Mouse (Mus musculus) midbrain, embryonic 11.5 days (tissue): ENCODE measurements at regions not wholly inside any gene's neighbourhood (a gene's known extent, or its start where the extent isn't known, plus 50 kb on each side); places are given as distances from the start of the nearest gene placed in this dataset.

ENCODE experiments used
- ATAC-seq: fragments of 200-750 bp; cut with Nextera tagmentation; 2 replicates; pipeline ENCODE4 v1.8.0; 2017; ENCODE audit warnings: moderate TSS enrichment, moderate library complexity; ENCODE audit not compliant: low FRiP score
- DNase-seq: peaks from one replicate; pipeline ENCODE4 v3.0.0; 2015; ENCODE audit warnings: low spot score; ENCODE audit errors: missing footprints
- H3K27ac ChIP-seq: fragments of 300-500 bp; sonication (generic); 2 replicates; pipeline ENCODE4 v1.5.1; 2014; ENCODE audit warnings: low read depth, low read length
- H3K27me3 ChIP-seq: fragments of 300-500 bp; sonication (generic); 2 replicates; pipeline ENCODE4 v1.6.1; 2014; ENCODE audit warnings: mild to moderate bottlenecking, low read length, moderate library complexity, mixed read lengths; ENCODE audit not compliant: control insufficient read depth, insufficient read depth
- H3K36me3 ChIP-seq: fragments of 300-500 bp; sonication (generic); 2 replicates; pipeline ENCODE4 v1.6.1; 2014; ENCODE audit warnings: mild to moderate bottlenecking, low read length, moderate library complexity, mixed read lengths; ENCODE audit not compliant: control insufficient read depth, insufficient read depth
- H3K4me1 ChIP-seq: fragments of 300-500 bp; sonication (generic); 2 replicates; pipeline ENCODE4 v1.6.1; 2014; ENCODE audit warnings: low read length; ENCODE audit not compliant: control insufficient read depth, insufficient read depth
- H3K4me2 ChIP-seq: fragments of 300-500 bp; sonication (generic); 2 replicates; pipeline ENCODE4 v1.6.1; 2014; ENCODE audit warnings: mild to moderate bottlenecking, moderate library complexity
- H3K4me3 ChIP-seq: fragments of 300-500 bp; sonication (generic); 2 replicates; pipeline ENCODE4 v1.5.1; 2014; ENCODE audit warnings: low read depth, low read length
- H3K9ac ChIP-seq: fragments of 300-500 bp; sonication (generic); 2 replicates; pipeline ENCODE4 v1.6.1; 2014; ENCODE audit warnings: low read length
- H3K9me3 ChIP-seq: fragments of 300-500 bp; sonication (generic); 2 replicates; pipeline ENCODE4 v1.6.1; 2016; ENCODE audit warnings: low read length; ENCODE audit not compliant: control insufficient read depth
- WGBS: fragments of 180-500 bp; shearing (Covaris S2); extraction: QIAGEN DNeasy Blood & Tissue Kit; methylation state at CpG from one replicate; pipeline ENCODE4 v1.1.7; 2014; 5-methylcytosine and 5-hydroxymethylcytosine counted together

- H3K9ac ChIP-seq = no peak overlapping the region
- DNase-seq (no peak), ATAC-seq (no peak)
- H3K4me2 ChIP-seq = no peak overlapping the region
- no peaks in the 10 kb centered on the region; the same call in 1 of the 2 replicates for H3K9me3 ChIP-seq
- WGBS = 85% methylated on average over 13 of the region's 13 CpGs
- no peak overlapping the region for H3K4me3 ChIP-seq
- no peaks in the 10 kb centered on the region for H3K4me1 ChIP-seq
- no peak overlapping the region for H3K27ac ChIP-seq
- no peaks in the 10 kb centered on the region for H3K36me3 ChIP-seq
- H3K27me3 ChIP-seq = no peaks in the 10 kb centered on the region
Measured at GRCm38 (mm10) chr5:119208077-119208476, 462.4 kb upstream of the Tbx3 start.

GRCm38 (mm10) chr5:119213196-119213595, 457.3 kb upstream of the Tbx3 start:
- Histone ChIP-seq H3K27me3 (no peaks in the 10 kb centered on the region), H3K36me3 (no peaks in the 10 kb centered on the region), H3K27ac (no peak overlapping the region), H3K9me3 (no peaks in the 10 kb centered on the region; the same call in 1 of the 2 replicates), H3K4me3 (no peak overlapping the region), H3K9ac (no peak overlapping the region), H3K4me1 (no peaks in the 10 kb centered on the region), H3K4me2 (no peak overlapping the region)
- ATAC-seq = no peak
- 70% methylated on average over 4 of the region's 4 CpGs for WGBS
- DNase-seq = no peak

- no peaks in the 10 kb centered on the region for H3K4me1 ChIP-seq
- ATAC-seq = no peak
- 61% methylated on average over 7 of the region's 7 CpGs for WGBS
Measured at GRCm38 (mm10) chr5:119213692-119214357, 456.6 kb upstream of the Tbx3 start.

GRCm38 (mm10) chr5:119214937-119215336, 455.5 kb upstream of the Tbx3 start:
- no peaks in the 10 kb centered on the region for H3K9me3 ChIP-seq
- no peak overlapping the region for H3K4me3 ChIP-seq
- DNase-seq (no peak), ATAC-seq (no peak)
- H3K27ac ChIP-seq = no peak overlapping the region
- no peak overlapping the region for H3K9ac ChIP-seq
- no peaks in the 10 kb centered on the region for H3K27me3 ChIP-seq
- H3K4me2 ChIP-seq = no peak overlapping the region
- no peaks in the 10 kb centered on the region for H3K4me1 ChIP-seq
- no peaks in the 10 kb centered on the region for H3K36me3 ChIP-seq
- 90% methylated on average over 9 of the region's 9 CpGs for WGBS

More at GRCm38 (mm10) chr5:119213692-119214357, 456.6 kb upstream of the Tbx3 start:
- H3K9me3 ChIP-seq = no peaks in the 10 kb centered on the region; the same call in 1 of the 2 replicates
- H3K9ac ChIP-seq = no peak overlapping the region
- DNase-seq = no peak
- H3K36me3 ChIP-seq = no peaks in the 10 kb centered on the region
- no peak overlapping the region for H3K27ac ChIP-seq
- no peaks in the 10 kb centered on the region for H3K27me3 ChIP-seq
- no peak overlapping the region for H3K4me2 ChIP-seq
- no peak overlapping the region for H3K4me3 ChIP-seq

GRCm38 (mm10) chr5:119215364-119215763, 455.1 kb upstream of the Tbx3 start:
- H3K27ac ChIP-seq = no peak overlapping the region
- no peak overlapping the region for H3K9ac ChIP-seq
- H3K4me1 ChIP-seq = no peaks in the 10 kb centered on the region
- H3K4me3 ChIP-seq = no peak overlapping the region
- H3K27me3 ChIP-seq = no peaks in the 10 kb centered on the region
- H3K4me2 ChIP-seq = no peak overlapping the region
- no peaks in the 10 kb centered on the region for H3K9me3 ChIP-seq
- no peak for ATAC-seq
- H3K36me3 ChIP-seq = no peaks in the 10 kb centered on the region
- 84% methylated on average over 10 of the region's 10 CpGs for WGBS
- no peak for DNase-seq

- ATAC-seq = no peak
- no peak overlapping the region for H3K4me2 ChIP-seq
- no peaks in the 10 kb centered on the region for H3K4me1 ChIP-seq
- DNase-seq = no peak
- H3K27ac ChIP-seq = no peak overlapping the region
- no peaks in the 10 kb centered on the region for H3K27me3 ChIP-seq
- no peaks in the 10 kb centered on the region for H3K9me3 ChIP-seq
- no peak overlapping the region for H3K9ac ChIP-seq
- H3K36me3 ChIP-seq = no peaks in the 10 kb centered on the region
- WGBS = 85% methylated on average over 3 of the region's 3 CpGs
- no peak overlapping the region for H3K4me3 ChIP-seq
Measured at GRCm38 (mm10) chr5:119216146-119216545, 454.3 kb upstream of the Tbx3 start.

- no peak for ATAC-seq
- no peak overlapping the region for H3K9ac ChIP-seq
- H3K27ac ChIP-seq = no peak overlapping the region
- no peak overlapping the region for H3K4me3 ChIP-seq
- no peaks in the 10 kb centered on the region for H3K27me3 ChIP-seq
- DNase-seq = no peak
- no peaks in the 10 kb centered on the region for H3K9me3 ChIP-seq
- no peaks in the 10 kb centered on the region for H3K4me1 ChIP-seq
- no peaks in the 10 kb centered on the region for H3K36me3 ChIP-seq
- 73% methylated on average over 9 of the region's 9 CpGs for WGBS
- no peak overlapping the region for H3K4me2 ChIP-seq
Measured at GRCm38 (mm10) chr5:119217077-119217476, 453.4 kb upstream of the Tbx3 start.

- DNase-seq (no peak), ATAC-seq (no peak)
- H3K27ac ChIP-seq = no peak overlapping the region
- no peak overlapping the region for H3K4me2 ChIP-seq
- H3K27me3 ChIP-seq = no peaks in the 10 kb centered on the region
- WGBS = 90% methylated on average over 5 of the region's 5 CpGs
- no peaks in the 10 kb centered on the region for H3K36me3 ChIP-seq
- H3K4me1 ChIP-seq = no peaks in the 10 kb centered on the region
- H3K9ac ChIP-seq = no peak overlapping the region
- H3K9me3 ChIP-seq = no peaks in the 10 kb centered on the region
- H3K4me3 ChIP-seq = no peak overlapping the region
Measured at GRCm38 (mm10) chr5:119228691-119229090, 441.8 kb upstream of the Tbx3 start.

- Histone ChIP-seq H3K27ac (no peak overlapping the region), H3K36me3 (no peaks in the 10 kb centered on the region), H3K9ac (no peak overlapping the region), H3K4me3 (no peak overlapping the region), H3K4me2 (no peak overlapping the region), H3K9me3 (no peaks in the 10 kb centered on the region), H3K27me3 (no peaks in the 10 kb centered on the region), H3K4me1 (no peaks in the 10 kb centered on the region)
- 74% methylated on average over 7 of the region's 7 CpGs for WGBS
- no peak for DNase-seq
- no peak for ATAC-seq
Measured at GRCm38 (mm10) chr5:119232941-119233340, 437.5 kb upstream of the Tbx3 start.
